Mouse (Mus musculus) heart, embryonic 11.5 days (tissue): ENCODE data around the gene Nsmce3. TPM values are rescaled to one million over a fixed set of nuclear protein-coding genes. Genes with fewer than 3 reads are reported as not detected.

Experiments
- ATAC-seq: fragments of 200-750 bp; cut with Nextera tagmentation; replicated peaks from 2 replicates; pipeline ENCODE4 v1.8.0; 2017; ENCODE audit warnings: moderate library complexity; ENCODE audit not compliant: insufficient number of reproducible peaks, low FRiP score, low TSS enrichment
- H3K27ac ChIP-seq: fragments of 300-500 bp; sonication (generic); 2 replicates; pipeline ENCODE4 v1.5.1; 2014; ENCODE audit warnings: mild to moderate bottlenecking, low read depth, low read length
- H3K27me3 ChIP-seq: fragments of 300-500 bp; sonication (generic); 2 replicates; pipeline ENCODE4 v1.6.1; 2014; ENCODE audit warnings: mild to moderate bottlenecking, low read length, mixed read lengths; ENCODE audit not compliant: control insufficient read depth, insufficient read depth
- H3K36me3 ChIP-seq: fragments of 300-500 bp; sonication (generic); 2 replicates; pipeline ENCODE4 v1.6.1; 2014; ENCODE audit warnings: mild to moderate bottlenecking, low read length, moderate library complexity, mixed read lengths; ENCODE audit not compliant: control insufficient read depth, insufficient read depth
- H3K4me1 ChIP-seq: fragments of 300-500 bp; sonication (generic); 2 replicates; pipeline ENCODE4 v1.6.1; 2014; ENCODE audit warnings: low read length; ENCODE audit not compliant: control insufficient read depth, insufficient read depth
- H3K4me2 ChIP-seq: fragments of 300-500 bp; sonication (generic); 2 replicates; pipeline ENCODE4 v1.6.1; 2014; ENCODE audit warnings: mild to moderate bottlenecking, moderate library complexity
- H3K4me3 ChIP-seq: fragments of 300-500 bp; sonication (generic); 2 replicates; pipeline ENCODE4 v1.5.1; 2014; ENCODE audit warnings: low read depth, low read length
- H3K9ac ChIP-seq: fragments of 300-500 bp; sonication (generic); 2 replicates; pipeline ENCODE4 v1.6.1; 2014; ENCODE audit warnings: mild to moderate bottlenecking, low read depth, low read length, moderate library complexity
- H3K9me3 ChIP-seq: fragments of 300-500 bp; sonication (generic); replicated peaks from 2 replicates; pipeline ENCODE4 v1.6.1; 2016; ENCODE audit warnings: low read length; ENCODE audit not compliant: control insufficient read depth
- WGBS: fragments of 180-500 bp; shearing (Covaris S2); extraction: QIAGEN DNeasy Blood & Tissue Kit; methylation state at CpG from one replicate; pipeline ENCODE4 v1.1.7; 2014; ENCODE audit not compliant: insufficient replicate concordance; 5-methylcytosine and 5-hydroxymethylcytosine counted together
- polyA plus RNA-seq: library from polyadenylated mRNA; unstranded; fragments of >200 nt; fragmentation: Nextera tagmentation; extraction: Ambion mirVana; gene quantifications from 2 replicates; pipeline ENCODE4 v1.2.1, GENCODE M21; 2014

Gene Nsmce3
- polyA plus RNA-seq, 1 experiment from 2014 or later = 9.7 TPM

- H3K4me1 ChIP-seq = peaks cover 9% of the 10 kb centered on the region
- H3K27ac ChIP-seq = no peak overlapping the region
- no peak overlapping the region for H3K4me2 ChIP-seq
- H3K36me3 ChIP-seq = no peaks in the 10 kb centered on the region
- no peak overlapping the region for H3K4me3 ChIP-seq
- H3K9me3 ChIP-seq = no peaks in the 10 kb centered on the region
- H3K9ac ChIP-seq = no peak overlapping the region
- no peak for ATAC-seq
- H3K27me3 ChIP-seq = no peaks in the 10 kb centered on the region
- WGBS = 81% methylated on average over 4 of the region's 4 CpGs
These were observed 2.1 kb upstream of the Nsmce3 start for GRCm38 (mm10) chr7:64874941-64875340.

- Histone ChIP-seq H3K4me2 (peak overlapping the region; percentile 93), H3K9ac (peak overlapping the region; percentile 99), H3K4me1 (peaks cover 9% of the 10 kb centered on the region), H3K27ac (no peak overlapping the region; the same call in 1 of the 2 replicates), H3K9me3 (no peaks in the 10 kb centered on the region), H3K4me3 (peak overlapping the region; percentile 90), H3K27me3 (no peaks in the 10 kb centered on the region), H3K36me3 (no peaks in the 10 kb centered on the region)
- no peak for ATAC-seq
- 45% methylated on average over 11 of the region's 11 CpGs for WGBS
These were observed 469 bp upstream of the Nsmce3 start for GRCm38 (mm10) chr7:64873266-64873665.

GRCm38 (mm10) chr7:64871987-64872742 lies 632 bp downstream of the Nsmce3 start:
- H3K4me3 ChIP-seq = peak overlapping the region; percentile 90
- WGBS = 3% methylated on average over 33 of the region's 33 CpGs

DNA sequence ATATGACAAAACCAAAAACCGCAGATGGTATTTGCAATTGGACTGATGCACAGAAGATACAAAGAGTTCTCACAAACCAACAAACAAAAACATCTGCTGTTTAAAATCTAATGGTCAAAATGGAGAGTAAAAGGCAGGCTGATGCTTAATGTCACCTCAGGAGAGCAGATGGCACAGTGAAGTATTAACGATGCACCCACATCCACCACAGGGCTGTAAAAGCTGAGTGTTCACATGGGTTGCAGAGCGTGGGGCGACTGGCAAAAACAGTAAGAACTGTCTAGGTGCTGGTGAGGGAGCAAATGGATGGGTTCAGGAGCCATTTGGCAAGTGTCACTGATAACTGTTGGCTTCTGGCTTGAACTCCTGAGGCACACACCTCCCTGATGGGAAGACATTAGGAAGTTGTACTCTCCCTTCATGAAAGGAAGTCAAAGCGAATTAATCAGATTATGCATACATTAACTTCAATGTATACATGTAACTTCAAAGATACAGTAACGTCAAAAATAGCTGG lies 3.2 kb downstream of the Nsmce3 start:
- Histone ChIP-seq H3K27me3 (no peaks in the 10 kb centered on the region), H3K4me1 (peaks cover 9% of the 10 kb centered on the region), H3K36me3 (no peaks in the 10 kb centered on the region), H3K9me3 (no peaks in the 10 kb centered on the region), H3K27ac (no peak overlapping the region), H3K4me3 (no peak overlapping the region), H3K9ac (no peak overlapping the region), H3K4me2 (no peak overlapping the region)
- ATAC-seq = no peak
- WGBS = 78% methylated on average over 6 of the region's 6 CpGs

More at GRCm38 (mm10) chr7:64871987-64872742, 632 bp downstream of the Nsmce3 start:
- H3K4me2 ChIP-seq = peak overlapping the region; percentile 93
- H3K27ac ChIP-seq = peak overlapping the region; percentile 94
- H3K9me3 ChIP-seq = no peaks in the 10 kb centered on the region
- no peaks in the 10 kb centered on the region for H3K27me3 ChIP-seq
- H3K36me3 ChIP-seq = no peaks in the 10 kb centered on the region
- peaks cover 9% of the 10 kb centered on the region for H3K4me1 ChIP-seq
- peak; percentile 60 for ATAC-seq
- H3K9ac ChIP-seq = peak overlapping the region; percentile 99

DNA sequence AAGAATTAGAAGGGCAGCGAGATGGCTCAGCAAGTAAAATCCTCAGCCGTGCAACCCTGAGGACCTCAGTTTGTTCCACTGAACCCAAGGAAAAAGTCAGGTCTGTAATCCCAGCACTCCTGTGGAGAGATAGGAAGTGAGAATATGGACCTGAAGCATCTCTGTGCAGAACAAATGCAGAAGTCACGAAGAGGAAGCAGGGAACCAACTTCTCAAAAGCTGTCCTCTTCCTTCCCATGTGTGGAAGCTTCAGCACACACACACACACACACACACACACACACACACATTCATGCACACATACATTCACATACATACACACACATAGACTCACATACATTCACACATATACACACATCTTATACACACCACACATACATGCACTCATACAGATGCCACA lies 9.3 kb downstream of the Nsmce3 start:
- Histone ChIP-seq H3K4me3 (no peak overlapping the region), H3K4me2 (no peak overlapping the region), H3K9me3 (no peaks in the 10 kb centered on the region), H3K27ac (no peak overlapping the region), H3K27me3 (no peaks in the 10 kb centered on the region), H3K9ac (no peak overlapping the region), H3K36me3 (no peaks in the 10 kb centered on the region), H3K4me1 (no peaks in the 10 kb centered on the region)
- WGBS = 85% methylated on average over 3 of the region's 3 CpGs
- no peak for ATAC-seq

DNA sequence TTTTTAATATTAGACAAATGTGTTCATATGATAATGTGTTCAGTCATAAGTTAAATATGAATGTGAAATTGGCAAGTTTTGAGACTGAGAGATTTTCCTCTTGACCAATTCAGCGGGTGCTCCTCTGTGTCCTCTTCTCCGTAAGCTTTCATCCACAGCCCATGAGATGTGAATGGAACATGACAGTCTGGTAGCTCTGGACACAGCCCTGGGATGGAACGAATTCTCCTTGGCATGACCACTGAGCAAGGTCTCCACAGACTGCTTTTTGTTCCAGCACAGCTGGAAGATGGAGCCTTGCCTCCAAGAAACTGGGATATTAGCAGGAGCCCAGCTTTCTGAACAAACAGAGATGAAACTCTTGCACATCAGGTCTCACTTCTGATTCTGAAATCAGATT lies 9.8 kb downstream of the Nsmce3 start:
- no peaks in the 10 kb centered on the region for H3K9me3 ChIP-seq
- 76% methylated on average over 3 of the region's 3 CpGs for WGBS
- no peaks in the 10 kb centered on the region for H3K27me3 ChIP-seq
- no peak overlapping the region for H3K9ac ChIP-seq
- no peak overlapping the region for H3K27ac ChIP-seq
- no peak for ATAC-seq
- no peak overlapping the region for H3K4me2 ChIP-seq
- no peak overlapping the region for H3K4me3 ChIP-seq
- no peaks in the 10 kb centered on the region for H3K4me1 ChIP-seq
- H3K36me3 ChIP-seq = no peaks in the 10 kb centered on the region

- no peaks in the 10 kb centered on the region for H3K27me3 ChIP-seq
- ATAC-seq = no peak
- H3K27ac ChIP-seq = no peak overlapping the region
- H3K9ac ChIP-seq = no peak overlapping the region
- H3K36me3 ChIP-seq = no peaks in the 10 kb centered on the region
- H3K4me2 ChIP-seq = no peak overlapping the region
- 72% methylated on average over 12 of the region's 12 CpGs for WGBS
- no peaks in the 10 kb centered on the region for H3K4me1 ChIP-seq
- no peak overlapping the region for H3K4me3 ChIP-seq
- H3K9me3 ChIP-seq = no peaks in the 10 kb centered on the region
These were observed 16.2 kb downstream of the Nsmce3 start for GRCm38 (mm10) chr7:64856526-64857082.

- H3K27me3 ChIP-seq = no peaks in the 10 kb centered on the region
- no peak overlapping the region for H3K27ac ChIP-seq
- no peak for ATAC-seq
- no peak overlapping the region for H3K4me3 ChIP-seq
- H3K9ac ChIP-seq = no peak overlapping the region
- no peaks in the 10 kb centered on the region for H3K36me3 ChIP-seq
- no peaks in the 10 kb centered on the region for H3K9me3 ChIP-seq
- WGBS = 74% methylated on average over 15 of the region's 15 CpGs
- no peak overlapping the region for H3K4me2 ChIP-seq
- H3K4me1 ChIP-seq = no peaks in the 10 kb centered on the region
These were observed 16.8 kb downstream of the Nsmce3 start for GRCm38 (mm10) chr7:64855976-64856375.
